Mouse (Mus musculus): ENCODE measurements around the gene Otulinl. TPM values are rescaled to one million over a fixed set of nuclear protein-coding genes. Genes with fewer than 3 reads are reported as not detected.

The Otulinl gene
- total RNA-seq, 2 experiments from 2014 or later: 2.0 to 2.7 TPM

GRCm38 (mm10) chr15:27625014-27625889 lies 56.1 kb downstream of the Otulinl start:
- intact Hi-C loops (cut with DNase I): no loop called here
- no peak for DNase-seq

DNA sequence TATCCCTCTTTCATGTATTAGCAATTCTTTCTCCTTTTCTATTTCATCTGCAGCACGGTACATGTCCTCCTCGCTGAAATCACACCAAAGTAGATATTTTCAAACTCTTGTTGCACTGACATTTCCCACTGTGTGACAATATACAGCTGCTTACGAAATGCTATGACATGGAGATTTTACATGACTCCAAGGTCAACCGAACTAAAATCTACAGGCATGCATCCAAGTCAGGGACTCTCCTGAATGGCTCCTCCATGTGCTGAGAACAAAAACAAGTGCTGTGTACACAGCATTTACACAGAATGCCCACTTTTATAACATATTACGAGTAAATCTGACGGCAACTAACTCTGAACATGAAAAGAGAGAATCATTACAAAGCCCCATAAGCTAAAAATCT lies 58.1 kb downstream of the Otulinl start:
- intact Hi-C loops (cut with DNase I): no loop called here
- DNase-seq: no peak

DNA sequence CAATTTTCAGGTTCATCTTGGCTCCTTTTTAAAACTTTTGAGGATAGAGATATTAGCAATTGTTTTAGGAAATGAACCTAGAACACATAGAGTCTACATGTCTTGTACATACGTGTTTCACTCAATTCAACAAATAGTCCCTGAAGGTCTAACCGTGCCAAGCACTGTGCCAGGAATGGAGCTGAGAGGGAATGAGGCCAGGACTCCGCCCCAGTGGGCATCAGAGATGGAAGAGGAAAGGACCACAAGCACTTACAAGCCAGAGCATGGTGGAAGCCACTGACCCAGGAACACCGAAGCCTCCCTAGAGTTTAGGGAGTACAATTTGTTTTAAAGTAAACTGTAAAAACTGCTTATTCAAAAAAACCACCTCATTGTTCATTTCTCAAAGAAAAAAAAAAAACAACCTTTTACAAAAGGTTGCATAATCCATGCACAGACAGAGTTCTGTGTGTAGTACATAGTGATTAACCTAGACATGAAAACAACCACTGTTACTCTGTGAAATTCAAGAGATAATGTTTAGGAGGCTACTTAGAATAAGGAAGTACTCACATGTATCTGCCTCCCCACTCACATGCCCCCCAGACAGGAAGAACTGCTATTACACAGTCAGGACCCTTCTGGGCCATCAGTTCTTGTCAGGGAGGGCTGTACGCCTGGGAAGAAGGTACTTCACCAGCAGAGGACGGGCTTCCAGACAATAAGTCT lies 60.7 kb downstream of the Otulinl start:
- peak; percentile 39 to 52 for DNase-seq

GRCm38 (mm10) chr15:27619683-27620082 lies 61.7 kb downstream of the Otulinl start:
- intact Hi-C loops (cut with DNase I): no loop called here

More for the DNA sequence above, 60.7 kb downstream of the Otulinl start:
- intact Hi-C loops (cut with DNase I): no loop called here

DNA sequence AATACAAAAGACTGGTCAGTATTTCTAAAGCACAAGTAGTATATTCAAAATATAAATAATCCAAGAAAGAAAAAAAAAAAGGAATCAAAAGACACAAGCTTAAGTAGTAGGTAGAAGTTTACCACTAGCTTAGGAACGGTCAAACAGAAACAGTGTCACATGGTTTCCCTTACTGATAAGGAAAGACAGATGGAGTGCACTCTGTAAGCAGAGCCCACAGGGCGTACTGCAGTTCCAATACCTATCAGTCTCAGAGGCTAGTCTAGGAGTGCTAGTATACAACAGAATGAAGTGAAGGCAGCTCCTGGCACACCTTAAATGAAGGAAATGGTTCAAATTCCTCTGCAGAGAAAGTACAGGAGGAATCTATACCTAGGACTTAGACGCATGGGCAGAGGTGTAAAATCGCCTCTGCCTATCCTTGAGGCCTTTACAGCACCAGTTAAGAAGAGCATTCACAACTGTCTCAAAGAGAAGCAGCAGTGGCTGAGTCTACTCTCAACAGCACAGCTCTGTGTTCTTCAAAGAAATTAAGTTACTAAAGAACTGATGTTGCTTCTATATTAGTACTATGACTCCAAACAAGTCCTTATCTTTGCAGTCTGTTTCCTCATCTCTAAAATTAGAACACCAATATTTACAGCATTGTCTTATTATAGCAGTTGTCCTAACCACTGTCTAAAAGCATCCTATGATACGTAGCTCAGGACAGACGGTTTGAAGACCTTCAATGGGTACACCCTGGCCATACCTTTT lies 62.4 kb downstream of the Otulinl start:
- peak in 1 of 2 experiments; percentile 0 for DNase-seq
- intact Hi-C loops (cut with DNase I): no loop called here

More at GRCm38 (mm10) chr15:27619683-27620082, 61.7 kb downstream of the Otulinl start:
- DNase-seq: peak in 1 of 2 experiments; percentile 2

DNA sequence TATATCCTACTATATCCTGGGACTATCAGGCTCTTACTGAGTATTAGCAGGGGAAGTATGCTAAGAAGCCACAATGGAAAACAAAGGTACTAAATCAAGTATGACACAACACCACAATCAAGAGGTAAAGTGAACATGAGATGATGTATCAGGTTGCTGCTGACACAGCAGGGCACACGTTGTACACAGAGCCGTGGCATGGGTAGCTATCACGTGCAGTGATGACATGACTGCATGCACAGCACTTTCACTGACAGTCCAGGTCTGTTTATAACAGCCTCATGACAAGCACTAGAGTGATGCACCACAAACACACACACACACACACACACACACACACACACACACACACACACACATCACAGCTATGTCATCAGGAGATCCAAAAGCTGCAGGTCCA lies 64.2 kb downstream of the Otulinl start:
- no peak for DNase-seq
- intact Hi-C loops (cut with DNase I): no loop called here

DNA sequence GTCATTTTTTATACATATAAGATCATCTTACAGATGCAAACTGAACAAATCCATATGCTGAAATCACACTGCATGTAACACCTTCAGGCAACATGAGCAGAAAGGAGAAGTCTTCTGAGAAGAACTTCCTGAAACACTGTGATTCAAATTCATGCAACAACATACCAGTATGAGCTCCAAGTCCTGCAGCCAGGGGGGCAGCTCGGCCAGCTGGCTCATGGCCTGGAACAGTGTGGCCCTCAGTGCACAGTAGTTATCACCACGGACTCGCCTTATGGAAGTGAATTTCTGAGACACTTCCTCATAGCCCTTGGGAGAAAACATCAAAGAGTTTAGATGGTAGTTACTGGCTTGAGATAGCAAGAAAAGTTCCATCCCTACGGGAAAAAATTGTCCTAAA lies 65.2 kb downstream of the Otulinl start:
- DNase-seq: peak; percentile 77 to 78
- intact Hi-C loops (cut with DNase I): no loop called here

GRCm38 (mm10) chr15:27613255-27613654 lies 68.1 kb downstream of the Otulinl start:
- DNase-seq: no peak
- intact Hi-C loops (cut with DNase I): loop anchor here (2.0 kb wide), 2 partner anchors 28 to 286 kb away; no protein-coding TSS in a partner anchor

GRCm38 (mm10) chr15:27612533-27613221 lies 68.7 kb downstream of the Otulinl start:
- intact Hi-C loops (cut with DNase I): loop anchor here (2.0 kb wide), 2 partner anchors 28 to 286 kb away; no protein-coding TSS in a partner anchor
- DNase-seq: peak; percentile 53 to 70

GRCm38 (mm10) chr15:27609554-27609953 lies 71.8 kb downstream of the Otulinl start:
- no peak for DNase-seq
- intact Hi-C loops (cut with DNase I): no loop called here

GRCm38 (mm10) chr15:27605252-27605651 lies 76.1 kb downstream of the Otulinl start:
- no peak for DNase-seq

More at GRCm38 (mm10) chr15:27605252-27605651, 76.1 kb downstream of the Otulinl start:
- intact Hi-C loops (cut with DNase I): no loop called here

Other genes starting within 250 kb of the Otulinl start
- 100 to 1,000 TPM; 176 to 186 TPM for gene Ank, start 214.9 kb downstream of the Otulinl start, total RNA-seq (2021)
- 10 to 100 TPM; 25.9 to 26.4 TPM for gene Otulin, start 50.9 kb downstream of the Otulinl start, total RNA-seq (2021)